Mouse (Mus musculus) T-helper 17 cell (primary cell): ENCODE measurements around the gene Rsrc1.

Experiments used
- in situ Hi-C, 2 experiments: fragments of 300-600 bp; cut with MboI, MseI; formaldehyde crosslinking; loops; 1 replicate in 1 of 2; 2 replicates in 1 of 2; pipeline ENCODE4 v1.15.1; 2025; ENCODE audit warnings: high pct_unique_total_duplicates in 2 of 2

Gene Rsrc1

DNA sequence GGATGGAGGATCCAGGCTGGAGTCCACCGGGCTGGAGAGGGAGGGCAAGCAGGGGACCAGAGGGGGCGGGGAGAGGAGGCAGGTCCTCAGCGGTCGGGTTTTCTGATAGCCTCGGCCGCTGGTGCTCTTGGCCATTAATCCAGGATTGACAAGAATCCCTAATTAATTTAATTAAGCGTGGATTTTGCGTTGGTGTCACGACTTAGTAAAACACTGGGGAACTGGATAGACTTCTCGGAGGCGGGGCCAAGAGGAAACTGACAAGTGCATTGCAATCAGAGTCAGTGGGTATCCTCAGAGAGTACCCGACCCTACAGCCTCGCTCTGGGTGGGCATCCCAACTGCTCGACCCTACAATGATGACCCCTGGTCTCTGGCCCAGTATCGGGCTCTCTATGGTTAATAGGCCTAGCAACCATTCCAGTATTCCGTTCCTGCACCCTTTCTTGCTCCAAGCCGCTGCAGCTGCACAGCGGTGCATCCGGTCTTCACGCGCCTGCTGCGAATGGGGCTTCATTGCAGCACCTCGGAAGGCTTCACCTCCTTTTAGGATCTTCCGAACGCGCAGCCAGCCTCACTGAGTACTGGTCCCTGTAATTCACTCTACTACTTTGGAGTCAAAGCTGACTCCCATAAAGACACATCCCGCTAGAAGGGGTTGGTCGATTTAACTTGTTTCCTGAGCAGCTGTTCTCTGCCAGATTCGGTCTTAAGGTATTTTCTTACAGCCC lies 1.2 kb downstream of the Rsrc1 start:
- in situ Hi-C loops = loop anchor here (10.0 to 25.0 kb wide), 3 partner anchors 372 to 1630 kb away; partner anchors contain the start of gene Gfm1 (in 1 of the 2)

GRCm38 (mm10) chr3:66983481-66983880 lies 2.3 kb downstream of the Rsrc1 start:
- in situ Hi-C loops = loop anchor here (10.0 to 25.0 kb wide), 3 partner anchors 371 to 1629 kb away; partner anchors contain the start of gene Gfm1 (in 1 of the 2)

DNA sequence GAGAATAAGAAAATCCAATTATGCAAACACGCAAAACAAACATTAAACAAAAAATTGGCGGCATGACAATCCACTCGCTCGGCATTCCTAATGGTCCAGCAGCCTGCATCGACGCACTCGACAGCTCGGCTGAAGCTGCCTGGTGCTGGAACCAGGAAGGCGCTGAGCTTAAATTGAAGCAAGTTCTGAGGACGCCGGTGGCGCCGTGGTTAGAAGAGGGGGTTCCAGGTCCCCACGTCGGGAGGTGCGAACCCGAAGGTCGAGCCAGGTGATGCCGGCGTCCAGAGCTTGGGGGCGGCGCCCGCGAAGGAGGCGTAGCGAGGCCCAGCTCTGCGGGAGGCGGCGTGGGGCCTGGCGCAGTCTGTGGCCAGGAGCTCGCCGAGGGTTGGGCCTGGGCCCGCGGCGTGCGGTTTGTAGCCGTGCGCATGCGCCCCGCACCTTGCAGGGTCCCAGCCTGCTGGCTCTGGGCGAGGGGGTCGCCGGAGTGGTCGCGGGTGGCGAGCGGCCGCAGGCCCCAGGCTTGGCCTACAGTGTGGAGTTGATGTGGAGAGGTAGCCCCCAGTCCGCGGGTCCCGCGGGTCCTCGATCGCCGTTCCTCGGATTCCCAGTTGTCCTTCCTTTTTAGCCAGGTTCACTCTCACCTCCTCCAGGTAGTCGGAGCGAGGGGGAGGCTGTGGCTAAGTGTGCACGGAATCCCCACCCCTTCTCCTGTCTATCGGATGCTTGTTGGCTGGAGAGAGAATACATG lies 4.5 kb downstream of the Rsrc1 start:
- in situ Hi-C loops = loop anchor here (10.0 to 25.0 kb wide), 3 partner anchors 369 to 1627 kb away; partner anchors contain the start of gene Gfm1 (in 1 of the 2)

DNA sequence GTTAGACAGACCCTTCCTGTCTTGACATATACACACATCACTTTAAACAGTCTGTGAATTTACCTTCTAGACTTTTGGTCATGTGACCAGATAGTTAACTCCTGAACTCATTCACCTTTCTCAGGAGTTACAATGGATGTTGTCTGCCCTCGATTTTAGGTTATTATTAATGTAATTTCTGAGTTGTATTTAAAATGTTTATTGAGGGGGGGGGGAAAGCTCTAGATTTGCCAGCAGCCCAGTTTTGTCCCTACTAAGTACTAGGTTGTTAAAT lies 5.0 kb downstream of the Rsrc1 start:
- in situ Hi-C loops = loop anchor here (10.0 to 25.0 kb wide), 3 partner anchors 369 to 1626 kb away; partner anchors contain the start of gene Gfm1 (in 1 of the 2)

DNA sequence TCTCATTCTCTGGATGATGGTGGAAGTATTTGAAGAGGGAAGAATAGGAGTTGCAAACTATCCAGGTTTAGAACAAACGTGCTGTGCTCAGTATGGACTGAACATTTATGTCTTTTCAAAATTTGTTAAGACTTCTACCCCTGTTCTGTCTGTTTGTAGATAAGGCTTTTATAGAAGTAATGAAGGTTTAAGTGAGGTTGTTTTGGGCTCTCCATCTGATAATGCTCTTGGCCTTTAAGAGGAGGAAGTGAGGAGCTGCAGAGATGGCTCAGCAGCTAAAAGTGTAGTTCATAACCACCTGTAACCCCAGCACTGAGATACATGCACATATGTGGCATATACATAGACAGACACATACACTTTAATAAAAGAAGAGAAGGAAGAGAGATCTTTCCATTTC lies 15.6 kb downstream of the Rsrc1 start:
- in situ Hi-C loops = loop anchor here in 1 of 2 experiments (10.0 to 25.0 kb wide), 3 partner anchors 348 to 1615 kb away; partner anchors contain the start of gene Gfm1

- in situ Hi-C loops = no loop called here
These were observed 55.3 kb downstream of the Rsrc1 start for GRCm38 (mm10) chr3:67036387-67037062.

DNA sequence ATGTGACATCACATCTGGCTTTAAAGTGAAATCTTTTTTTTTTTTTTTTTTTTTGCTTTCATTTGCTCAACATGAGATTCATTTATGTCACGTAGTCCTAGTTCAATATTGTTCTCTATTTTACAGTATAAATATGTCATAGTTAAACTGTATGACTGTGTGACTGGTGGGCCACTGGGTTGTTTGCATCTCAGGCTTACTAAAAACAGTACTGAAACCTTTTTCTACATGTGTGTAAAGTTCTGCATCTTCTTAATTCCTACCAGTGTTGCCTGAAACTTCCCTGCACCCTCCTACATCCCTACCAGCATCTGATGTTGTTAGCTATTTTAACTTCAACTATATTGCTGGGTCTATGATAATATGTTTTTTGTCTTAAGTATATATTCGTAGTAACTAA lies 78.6 kb downstream of the Rsrc1 start:
- in situ Hi-C loops = loop anchor here in 1 of 2 experiments (10.0 kb wide), 1 partner anchor 1855 kb away; no protein-coding TSS in a partner anchor

DNA sequence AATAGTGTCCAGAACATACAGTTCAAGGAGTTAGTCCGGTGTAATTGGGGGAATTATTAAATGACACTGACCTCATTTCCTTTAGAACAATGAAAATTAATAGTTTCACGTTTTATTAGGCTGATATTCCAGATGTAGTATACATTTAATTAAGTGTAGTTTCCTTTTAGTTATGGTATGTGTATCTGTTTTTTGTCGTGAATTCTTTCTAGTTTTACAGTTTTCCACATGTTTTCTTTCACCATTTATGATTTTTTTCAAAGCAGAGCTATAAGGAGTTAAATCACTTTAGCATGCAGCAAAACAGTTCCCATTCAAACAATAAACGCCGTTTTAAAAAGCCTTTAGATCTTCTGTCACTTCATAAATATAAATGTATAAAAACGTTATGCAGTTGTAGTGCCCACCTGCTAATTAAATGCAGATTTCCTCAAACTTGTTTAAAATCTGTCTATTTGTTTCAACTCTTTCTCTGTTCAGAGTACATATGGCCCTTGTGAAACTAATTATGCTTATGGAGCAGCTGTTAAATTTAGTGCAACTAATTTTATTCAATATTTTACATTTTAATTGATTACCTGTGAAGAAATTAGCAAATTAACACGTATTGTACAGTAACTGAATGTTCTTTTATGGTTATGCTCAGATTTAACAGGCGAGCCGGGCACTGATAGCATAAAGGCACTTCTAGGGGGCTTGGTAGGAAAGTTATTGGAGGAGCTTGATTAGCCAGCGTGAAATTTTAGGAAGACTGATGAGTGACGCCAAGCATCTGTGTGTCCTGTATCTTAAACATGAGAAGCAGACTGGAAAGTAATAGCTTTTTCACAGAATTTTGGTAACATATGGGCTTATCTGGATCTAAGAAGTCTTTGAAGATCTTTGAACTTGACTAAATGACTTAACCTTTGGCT lies 89.6 kb downstream of the Rsrc1 start:
- in situ Hi-C loops = loop anchor here in 1 of 2 experiments (10.0 kb wide), 1 partner anchor 284 kb away; no protein-coding TSS in a partner anchor

DNA sequence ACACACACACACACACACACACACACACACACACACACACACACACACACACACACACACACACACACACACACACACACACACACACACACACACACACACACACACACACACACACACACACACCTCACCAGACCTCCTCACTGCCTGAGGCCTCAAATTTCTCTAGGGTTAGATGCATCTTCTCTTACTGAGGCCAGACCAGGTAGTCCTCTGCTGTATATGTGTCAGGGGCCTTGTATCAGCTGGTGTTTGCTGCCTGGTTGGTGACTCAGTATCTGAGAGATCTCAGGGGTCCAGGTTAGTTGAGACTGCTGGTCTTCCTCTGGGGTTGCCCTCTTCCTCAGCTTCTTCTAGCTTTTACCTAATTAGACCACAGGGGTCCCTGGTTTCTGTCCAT lies 92.5 kb downstream of the Rsrc1 start:
- in situ Hi-C loops = loop anchor here in 1 of 2 experiments (10.0 kb wide), 1 partner anchor 281 kb away; no protein-coding TSS in a partner anchor

GRCm38 (mm10) chr3:67075484-67075883 lies 94.3 kb downstream of the Rsrc1 start:
- in situ Hi-C loops = loop anchor here in 1 of 2 experiments (10.0 kb wide), 1 partner anchor 279 kb away; no protein-coding TSS in a partner anchor

DNA sequence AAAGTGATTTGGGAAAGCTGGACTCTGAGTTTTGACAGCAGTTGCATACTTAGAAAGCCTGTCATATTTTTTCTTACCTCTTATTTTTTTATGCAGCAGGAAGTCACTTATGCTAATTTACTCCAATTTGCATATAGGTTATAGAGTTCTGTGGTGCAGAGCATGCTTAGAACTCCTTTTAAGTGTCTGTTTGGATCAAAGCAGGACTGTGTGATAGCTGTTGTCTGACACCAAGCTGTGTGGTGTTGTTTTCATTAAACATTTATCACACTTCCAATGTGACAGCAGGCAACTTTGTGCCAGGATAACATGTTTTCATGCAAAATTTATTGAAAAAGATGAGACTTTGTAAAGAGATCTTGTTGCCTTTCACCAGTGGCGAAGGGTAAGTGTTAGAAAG lies 103.6 kb downstream of the Rsrc1 start:
- in situ Hi-C loops = no loop called here

- in situ Hi-C loops = no loop called here
These were observed 127.2 kb downstream of the Rsrc1 start for GRCm38 (mm10) chr3:67108428-67108827.

DNA sequence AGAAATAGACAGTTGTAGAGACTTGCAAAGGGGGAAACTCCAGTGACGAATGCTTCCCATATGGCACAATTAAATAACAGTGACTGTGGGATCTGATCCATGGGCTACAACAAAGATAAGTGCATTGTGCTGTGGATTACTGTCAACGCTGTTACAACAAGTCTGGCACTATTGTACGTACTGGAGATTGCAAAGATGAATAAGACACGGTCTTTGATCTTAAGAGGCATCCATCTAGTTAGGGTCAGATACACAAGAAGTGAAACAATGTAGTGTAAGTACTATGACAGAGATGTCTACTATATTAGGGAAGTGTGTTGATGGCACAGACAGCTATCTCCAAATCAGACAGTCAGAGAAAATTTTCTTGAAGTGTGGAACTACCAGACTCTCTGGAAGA lies 135.1 kb downstream of the Rsrc1 start:
- in situ Hi-C loops = no loop called here

- in situ Hi-C loops = no loop called here
These were observed 151.3 kb downstream of the Rsrc1 start for GRCm38 (mm10) chr3:67132521-67132920.

- in situ Hi-C loops = no loop called here
These were observed 154.7 kb downstream of the Rsrc1 start for GRCm38 (mm10) chr3:67135749-67136375.

DNA sequence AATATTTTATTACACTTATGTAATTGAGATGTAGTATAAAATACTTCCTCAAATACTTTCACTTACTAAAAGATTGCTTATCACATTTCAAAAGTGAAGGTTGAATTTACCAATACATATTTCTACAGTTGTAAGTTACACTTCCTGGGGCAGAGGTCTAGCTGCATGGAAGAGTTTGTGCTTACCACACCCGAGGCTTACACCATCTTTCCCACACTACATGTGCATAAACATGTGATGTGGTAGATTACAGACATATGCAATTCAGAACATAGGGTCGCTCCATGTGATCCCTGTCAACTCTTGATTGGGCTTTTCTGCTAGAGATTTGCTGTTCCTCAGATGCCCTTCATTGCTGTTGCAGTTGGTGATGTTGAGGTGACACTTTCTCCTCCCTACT lies 163.8 kb downstream of the Rsrc1 start:
- in situ Hi-C loops = no loop called here

- in situ Hi-C loops = no loop called here
These were observed 165.1 kb downstream of the Rsrc1 start for GRCm38 (mm10) chr3:67146280-67146679.

GRCm38 (mm10) chr3:67147246-67147645 lies 166.1 kb downstream of the Rsrc1 start:
- in situ Hi-C loops = no loop called here

DNA sequence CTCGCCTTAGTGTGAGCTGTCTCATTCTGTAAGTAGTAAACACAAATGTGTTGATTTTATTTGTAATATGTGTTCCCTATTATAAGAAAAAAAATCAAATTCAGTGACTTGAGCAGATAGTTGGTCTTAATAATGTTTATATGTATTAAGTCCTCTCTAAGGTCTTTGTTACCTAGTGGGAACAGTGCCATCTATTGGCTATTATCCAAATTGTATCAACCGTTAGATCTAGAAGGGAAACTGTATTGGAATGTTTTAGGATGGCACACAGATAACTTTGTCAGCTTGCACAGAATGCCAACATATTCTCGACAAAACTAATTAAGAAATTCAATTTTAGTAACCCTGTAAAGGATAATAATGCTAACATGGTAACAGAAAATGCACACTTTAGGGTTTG lies 216.0 kb downstream of the Rsrc1 start:
- in situ Hi-C loops = loop anchor here in 1 of 2 experiments (25.0 kb wide), 1 partner anchor 785 kb away; no protein-coding TSS in a partner anchor

- in situ Hi-C loops = no loop called here
These were observed 231.9 kb downstream of the Rsrc1 start for GRCm38 (mm10) chr3:67213047-67213457.
